Mouse (Mus musculus) hindbrain, embryonic 16.5 days (tissue): ENCODE measurements around the gene Gm10491. TPM values are rescaled to one million over a fixed set of nuclear protein-coding genes. Genes with fewer than 3 reads are reported as not detected.

Source experiments
- ATAC-seq: fragments of 200-750 bp; cut with Nextera tagmentation; 2 replicates; pipeline ENCODE4 v1.8.0; 2017; ENCODE audit warnings: moderate TSS enrichment, moderate library complexity
- H3K27ac ChIP-seq: fragments of 300-500 bp; sonication (generic); 2 replicates; pipeline ENCODE4 v1.5.1; 2014; ENCODE audit warnings: low read depth, mild to moderate bottlenecking, control low read depth, low read length, moderate library complexity
- H3K27me3 ChIP-seq: fragments of 300-500 bp; sonication (generic); replicated peaks from 2 replicates; pipeline ENCODE4 v1.6.1; 2014; ENCODE audit warnings: low read length; ENCODE audit not compliant: control insufficient read depth, insufficient read depth
- H3K36me3 ChIP-seq: fragments of 300-500 bp; sonication (generic); 2 replicates; pipeline ENCODE4 v1.6.1; 2014; ENCODE audit warnings: mild to moderate bottlenecking, low read length, moderate library complexity, mixed read lengths; ENCODE audit not compliant: control insufficient read depth, insufficient read depth
- H3K4me1 ChIP-seq: fragments of 300-500 bp; sonication (generic); 2 replicates; pipeline ENCODE4 v1.6.1; 2014; ENCODE audit warnings: low read depth, low read length; ENCODE audit not compliant: control insufficient read depth, insufficient read depth
- H3K4me2 ChIP-seq: fragments of 300-500 bp; sonication (generic); 2 replicates; pipeline ENCODE4 v1.6.1; 2014; ENCODE audit warnings: mild to moderate bottlenecking, low read length, control low read depth, moderate library complexity
- H3K4me3 ChIP-seq: fragments of 300-500 bp; sonication (generic); 2 replicates; pipeline ENCODE4 v1.5.1; 2014; ENCODE audit warnings: mild to moderate bottlenecking, low read length, control low read depth, moderate library complexity
- H3K9ac ChIP-seq: fragments of 300-500 bp; sonication (generic); 2 replicates; pipeline ENCODE4 v1.6.1; 2014; ENCODE audit warnings: low read depth, mild to moderate bottlenecking, control low read depth, low read length, moderate library complexity
- H3K9me3 ChIP-seq: fragments of 300-500 bp; sonication (generic); 2 replicates; pipeline ENCODE4 v1.6.1; 2014; ENCODE audit warnings: mild to moderate bottlenecking, low read length, moderate library complexity; ENCODE audit not compliant: control insufficient read depth
- WGBS: fragments of 180-500 bp; shearing (Covaris S2); extraction: QIAGEN DNeasy Blood & Tissue Kit; methylation state at CpG from one replicate; pipeline ENCODE4 v1.1.7; 2014; 5-methylcytosine and 5-hydroxymethylcytosine counted together
- polyA plus RNA-seq: library from polyadenylated mRNA; unstranded; fragments of >200 nt; fragmentation: Nextera tagmentation; extraction: Ambion mirVana; gene quantifications from 2 replicates; pipeline ENCODE4 v1.2.1, GENCODE M21; 2015

Gene Gm10491
- polyA plus RNA-seq, result not detected in 2 replicates

DNA sequence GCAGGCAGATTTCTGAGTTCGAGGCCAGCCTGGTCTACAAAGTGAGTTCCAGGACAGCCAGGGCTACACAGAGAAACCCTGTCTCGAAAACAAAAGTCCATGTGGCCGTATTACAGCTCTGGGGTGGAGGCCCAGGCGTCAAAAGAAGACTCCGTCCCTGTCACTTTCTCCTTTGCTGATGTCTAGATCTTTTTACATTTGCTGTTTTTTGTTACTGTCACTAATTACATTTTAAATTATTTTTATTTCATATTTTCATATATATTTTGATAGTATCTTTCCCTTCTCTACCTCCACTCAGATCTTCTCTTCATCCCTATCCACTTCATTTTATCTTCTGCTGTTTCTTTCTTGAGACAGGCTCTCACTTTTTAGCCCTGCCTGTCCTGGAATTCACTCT is at the start of gene Gm10491:
Gene Gm10491, minus strand, starts transcription at position 101 of the 400 bp plus-strand sequence.
- no peak within 1 kb of the TSS for H3K4me3 ChIP-seq
- WGBS, result 96% methylated on average over 5 of the region's 5 CpGs
- no peak for ATAC-seq
- no peak within 1 kb of the TSS for H3K9ac ChIP-seq
- no peaks in the 10 kb centered on the region for H3K27me3 ChIP-seq
- H3K27ac ChIP-seq, result no peak within 1 kb of the TSS
- H3K36me3 ChIP-seq, result 0 out of 2 replicates have a peak, but pooled peaks cover 2% of the 10 kb centered on the region
- H3K4me2 ChIP-seq, result no peak within 1 kb of the TSS
- H3K4me1 ChIP-seq, result no peaks in the 10 kb centered on the region
- no peaks in the 10 kb centered on the region for H3K9me3 ChIP-seq

DNA sequence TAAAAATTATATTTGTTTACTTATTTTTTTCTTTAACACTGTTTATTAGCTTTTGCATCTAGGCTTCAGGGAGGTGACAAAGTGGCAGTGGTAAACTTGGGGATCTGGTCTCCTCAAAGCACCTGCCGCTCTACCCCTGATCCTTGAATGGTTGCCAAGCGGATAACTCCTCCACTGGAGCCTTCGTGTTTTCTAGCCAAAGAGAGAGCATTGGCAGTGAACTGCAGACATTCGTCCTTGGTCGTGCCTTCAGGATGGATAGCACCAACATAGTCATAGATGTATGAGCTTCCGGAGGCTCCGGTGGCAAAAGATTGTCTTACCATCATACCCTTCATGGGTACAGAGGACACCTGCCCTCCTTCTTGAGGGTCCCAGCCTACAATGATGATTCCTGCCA is 42.5 kb upstream of the Gm10491 start:
- Histone ChIP-seq H3K4me3 (no peak overlapping the region), H3K4me2 (no peak overlapping the region), H3K27me3 (no peaks in the 10 kb centered on the region), H3K36me3 (no peaks in the 10 kb centered on the region), H3K9me3 (no peaks in the 10 kb centered on the region), H3K9ac (no peak overlapping the region), H3K4me1 (no peaks in the 10 kb centered on the region), H3K27ac (no peak overlapping the region)
- ATAC-seq, result no peak
- 90% methylated on average over 7 of the region's 7 CpGs for WGBS

DNA sequence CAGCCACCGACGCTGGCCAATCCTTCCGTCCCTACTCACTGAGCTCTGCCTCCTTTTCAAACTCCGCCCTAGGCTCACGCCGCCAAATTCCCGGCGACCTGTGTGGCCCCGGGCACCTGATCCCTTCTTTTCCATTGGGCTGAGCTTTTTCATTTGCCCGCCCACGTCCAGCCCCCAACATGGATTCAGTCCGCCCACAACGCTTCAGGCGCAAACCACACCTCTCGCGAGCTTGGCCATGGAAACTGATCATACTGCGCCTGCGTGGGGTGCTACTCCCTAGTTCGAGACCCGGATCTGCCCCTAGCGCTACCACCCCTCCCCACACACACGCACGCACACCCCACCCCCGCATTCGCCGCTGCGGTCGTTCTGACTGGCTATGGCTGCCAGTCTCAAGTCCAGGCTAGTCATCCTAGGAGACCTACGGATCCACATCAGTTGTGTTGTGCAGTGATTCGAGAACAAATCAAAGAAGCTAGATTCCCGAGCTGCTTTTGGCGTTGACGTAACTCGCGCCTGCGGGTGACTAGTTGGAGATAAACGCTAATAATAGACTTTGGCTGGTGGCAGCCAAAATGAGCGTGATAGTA is 40.4 kb upstream of the Gm10491 start:
- WGBS, result 24% methylated on average over 38 of the region's 38 CpGs
- H3K4me2 ChIP-seq, result peak overlapping the region; percentile 40
- no peaks in the 10 kb centered on the region for H3K27me3 ChIP-seq
- peak; percentile 98 for ATAC-seq
- H3K9ac ChIP-seq, result peak overlapping the region; percentile 33
- no peaks in the 10 kb centered on the region for H3K9me3 ChIP-seq
- H3K4me1 ChIP-seq, result no peaks in the 10 kb centered on the region
- no peaks in the 10 kb centered on the region for H3K36me3 ChIP-seq
- H3K27ac ChIP-seq, result peak overlapping the region; percentile 3; the same call in 1 of the 2 replicates
- peak overlapping the region; percentile 50 for H3K4me3 ChIP-seq

DNA sequence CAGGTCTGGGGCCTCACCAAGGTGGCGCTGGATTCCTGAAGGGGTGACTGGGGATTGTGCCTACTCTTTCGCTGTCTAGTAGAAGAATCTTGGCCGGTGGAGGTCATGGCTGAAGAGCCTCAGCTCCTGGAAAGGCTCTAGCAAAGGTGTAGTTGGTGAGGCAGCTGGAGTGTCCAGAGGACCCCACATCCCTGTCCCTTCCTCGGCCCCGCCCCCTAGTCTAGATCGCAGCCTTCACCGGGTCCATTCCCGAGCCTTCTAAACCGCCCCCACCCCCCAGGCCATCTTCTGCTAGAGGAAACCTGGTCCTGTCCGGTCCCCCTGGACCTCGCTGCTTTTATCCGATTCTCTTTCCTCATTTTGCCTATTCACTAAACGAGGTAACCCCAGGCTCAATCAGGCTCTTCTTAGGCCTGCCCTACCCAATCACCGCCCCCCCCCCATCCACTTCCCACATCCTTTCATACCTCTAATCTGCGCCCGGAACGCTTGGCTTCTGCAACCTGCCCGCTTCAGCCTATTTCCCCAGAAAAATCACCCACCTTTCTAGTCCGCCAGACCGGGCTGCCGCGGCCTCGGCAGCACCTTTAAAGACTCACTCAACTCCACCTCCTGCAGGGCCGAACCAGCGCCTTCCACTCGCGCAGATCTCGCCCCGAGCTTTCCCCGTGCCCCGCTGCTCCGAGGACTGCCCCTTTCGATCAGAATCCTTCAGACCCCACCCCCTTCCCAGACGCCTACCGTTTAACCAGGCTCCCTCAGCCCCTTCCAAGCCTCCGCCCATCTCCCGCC is 39.7 kb upstream of the Gm10491 start, which contains the start of gene Hdac6:
Gene Hdac6, minus strand, starts transcription at position 782 of the 792 bp plus-strand sequence.
- peak within 1 kb of the TSS; percentile 50 for H3K4me3 ChIP-seq
- WGBS, result 22% methylated on average over 30 of the region's 37 CpGs
- peak within 1 kb of the TSS; percentile 65 for H3K4me2 ChIP-seq
- H3K4me1 ChIP-seq, result no peaks in the 10 kb centered on the region
- peak within 1 kb of the TSS; percentile 73 for H3K27ac ChIP-seq
- ATAC-seq, result peak; percentile 56
- H3K36me3 ChIP-seq, result no peaks in the 10 kb centered on the region
- no peaks in the 10 kb centered on the region for H3K9me3 ChIP-seq
- peak within 1 kb of the TSS; percentile 61 for H3K9ac ChIP-seq
- no peaks in the 10 kb centered on the region for H3K27me3 ChIP-seq

DNA sequence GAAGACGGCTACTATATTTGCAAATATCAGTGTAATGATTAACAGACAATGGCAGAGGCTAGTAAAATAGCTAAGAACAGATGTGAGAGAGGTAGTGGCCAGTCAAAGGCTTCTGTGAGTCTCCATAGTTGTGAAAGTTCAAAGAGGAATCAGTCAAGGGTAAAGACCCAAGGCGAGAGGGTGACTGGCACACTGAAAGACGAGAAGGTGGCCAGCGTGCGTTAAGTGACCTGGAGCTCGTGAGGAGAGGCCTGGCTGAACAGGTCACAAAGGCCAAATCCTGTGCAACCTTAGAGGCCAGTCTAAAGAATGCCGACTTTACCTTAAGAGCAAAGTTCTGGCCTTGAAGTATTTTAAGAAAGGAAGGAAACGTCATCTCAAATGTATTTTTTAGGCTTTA is 38.0 kb upstream of the Gm10491 start:
- no peak for ATAC-seq
- Histone ChIP-seq H3K36me3 (no peaks in the 10 kb centered on the region), H3K27me3 (no peaks in the 10 kb centered on the region), H3K27ac (no peak overlapping the region), H3K9ac (no peak overlapping the region), H3K4me2 (no peak overlapping the region), H3K9me3 (no peaks in the 10 kb centered on the region), H3K4me3 (no peak overlapping the region), H3K4me1 (no peaks in the 10 kb centered on the region)
- 74% methylated on average over 8 of the region's 8 CpGs for WGBS

DNA sequence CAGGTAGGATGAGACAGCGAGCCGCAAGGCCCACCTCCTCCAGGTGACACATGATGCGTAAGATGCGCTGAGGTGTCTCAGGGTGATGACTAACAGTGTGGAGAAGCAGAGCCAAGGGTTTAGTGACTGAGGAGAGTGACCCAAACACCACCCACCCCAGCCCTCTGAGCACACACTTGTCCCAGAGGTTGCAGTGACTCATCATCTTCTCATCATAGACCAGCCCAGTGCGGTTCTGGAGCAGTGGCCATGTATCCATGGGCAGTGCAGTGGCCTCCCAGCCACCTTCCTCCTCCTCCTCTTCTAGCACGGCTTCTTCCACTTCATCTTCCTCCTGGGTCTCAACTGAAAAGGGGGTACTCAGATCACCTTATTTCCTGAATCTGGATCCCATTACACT is 30.0 kb upstream of the Gm10491 start:
- Histone ChIP-seq H3K9me3 (no peaks in the 10 kb centered on the region), H3K4me2 (no peak overlapping the region), H3K36me3 (0 out of 2 replicates have a peak, but pooled peaks cover 4% of the 10 kb centered on the region), H3K4me1 (no peaks in the 10 kb centered on the region), H3K27me3 (no peaks in the 10 kb centered on the region), H3K4me3 (no peak overlapping the region), H3K9ac (no peak overlapping the region), H3K27ac (no peak overlapping the region)
- WGBS, result 97% methylated on average over 6 of the region's 6 CpGs
- no peak for ATAC-seq

DNA sequence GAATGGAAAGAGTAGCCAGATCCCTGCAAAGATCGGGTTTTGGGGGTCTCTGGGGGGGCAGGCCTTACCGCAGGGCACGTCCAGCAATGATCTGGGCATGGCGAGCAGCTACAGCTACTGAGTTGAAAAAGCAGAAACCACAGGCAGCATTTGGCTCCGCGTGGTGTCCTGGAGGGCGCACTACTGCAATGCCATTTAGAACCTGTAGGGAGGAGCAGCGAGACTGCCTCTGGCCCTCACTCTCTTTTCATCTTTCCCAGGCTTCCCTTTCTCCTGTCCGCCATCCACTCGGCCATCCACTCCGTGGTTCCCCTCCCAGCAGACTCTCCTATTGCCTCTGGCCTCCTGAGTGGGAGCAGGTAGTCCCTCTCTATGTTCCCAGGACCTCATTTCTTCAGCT is 29.2 kb upstream of the Gm10491 start:
- WGBS, result 43% methylated on average over 11 of the region's 11 CpGs
- no peaks in the 10 kb centered on the region for H3K27me3 ChIP-seq
- H3K4me1 ChIP-seq, result no peaks in the 10 kb centered on the region

DNA sequence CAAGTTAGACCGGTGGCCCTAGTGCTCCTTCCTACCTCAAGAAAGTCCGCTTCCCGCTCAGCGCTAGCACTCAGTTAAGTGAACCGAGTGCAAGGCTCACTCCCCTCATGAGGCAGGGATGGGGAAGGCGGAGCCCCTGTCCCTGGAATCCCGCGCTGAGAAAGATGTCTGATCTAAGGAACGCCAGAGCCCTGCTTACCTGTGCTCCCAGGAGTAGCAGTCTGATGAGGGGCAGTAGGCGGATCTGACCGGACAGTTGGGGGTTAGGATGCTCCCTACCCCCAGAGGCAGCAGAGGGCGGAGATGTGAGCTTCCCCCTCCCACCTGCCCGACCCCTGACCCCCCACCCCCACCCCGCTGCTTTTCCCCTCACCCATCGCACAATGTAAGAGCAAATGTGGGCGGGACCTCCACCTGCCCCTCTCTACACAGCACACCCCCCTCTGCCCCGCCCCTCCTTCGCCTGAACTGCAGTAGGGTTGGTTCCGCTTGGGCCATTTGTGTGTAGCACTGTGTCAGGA is 20.7 kb upstream of the Gm10491 start, which contains the start of gene Eras:
Gene Eras, minus strand, starts transcription at position 338 of the 521 bp plus-strand sequence.
- Histone ChIP-seq H3K9ac (no peak within 1 kb of the TSS), H3K27me3 (no peaks in the 10 kb centered on the region; the same call in 1 of the 2 replicates), H3K27ac (no peak within 1 kb of the TSS), H3K9me3 (no peaks in the 10 kb centered on the region), H3K4me3 (no peak within 1 kb of the TSS), H3K36me3 (peaks cover 5% of the 10 kb centered on the region; the same call in 1 of the 2 replicates), H3K4me2 (no peak within 1 kb of the TSS), H3K4me1 (no peaks in the 10 kb centered on the region)
- ATAC-seq, result 0 out of 2 replicates have a peak, but pooled peaks have one; percentile 51
- WGBS, result 18% methylated on average over 15 of the region's 19 CpGs

More for the DNA sequence above, 29.2 kb upstream of the Gm10491 start:
- Histone ChIP-seq H3K36me3 (0 out of 2 replicates have a peak, but pooled peaks cover 4% of the 10 kb centered on the region), H3K27ac (no peak overlapping the region), H3K9ac (no peak overlapping the region), H3K4me3 (no peak overlapping the region), H3K4me2 (no peak overlapping the region), H3K9me3 (no peaks in the 10 kb centered on the region)
- ATAC-seq, result no peak

DNA sequence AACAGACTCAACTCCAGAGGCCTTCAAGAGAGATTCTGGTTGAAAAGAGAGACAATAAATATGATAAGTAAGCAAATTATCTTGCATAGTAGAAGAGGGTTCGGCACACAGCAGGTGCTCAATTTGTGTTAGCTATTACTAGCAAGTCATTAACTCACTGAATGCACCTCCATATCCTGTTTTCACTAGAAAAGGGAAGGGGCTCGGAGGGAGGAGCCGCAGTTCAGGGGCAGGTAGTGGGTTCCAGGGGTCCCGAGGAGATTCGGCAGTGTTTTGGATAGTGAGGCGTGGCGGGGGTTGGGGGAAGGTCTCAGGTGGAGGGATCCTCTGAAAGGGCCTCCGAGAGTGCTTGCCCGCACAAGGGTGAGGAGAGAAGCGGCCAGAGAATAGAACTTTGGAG is 19.5 kb upstream of the Gm10491 start:
- Histone ChIP-seq H3K27me3 (no peaks in the 10 kb centered on the region; the same call in 1 of the 2 replicates), H3K27ac (no peak overlapping the region), H3K4me3 (no peak overlapping the region), H3K36me3 (peaks cover 3% of the 10 kb centered on the region; the same call in 1 of the 2 replicates), H3K9ac (no peak overlapping the region), H3K4me1 (peaks cover 8% of the 10 kb centered on the region; the same call in 1 of the 2 replicates), H3K4me2 (no peak overlapping the region), H3K9me3 (no peaks in the 10 kb centered on the region)
- WGBS, result 30% methylated on average over 10 of the region's 10 CpGs
- ATAC-seq, result no peak
